Mouse (Mus musculus) hindbrain, embryonic 15.5 days (tissue): ENCODE results near the gene Mras. TPM values are rescaled to one million over a fixed set of nuclear protein-coding genes. Genes with fewer than 3 reads are reported as not detected.
A peak's percentile ranks its signal among the peaks of the same experiment; 100 is the strongest.

ENCODE experiments used
- ATAC-seq: fragments of 200-750 bp; cut with Nextera tagmentation; 2 replicates; pipeline ENCODE4 v1.8.0; 2017; ENCODE audit warnings: low read depth, moderate number of reproducible peaks, moderate TSS enrichment; ENCODE audit not compliant: low FRiP score
- H3K27ac ChIP-seq: fragments of 300-500 bp; sonication (generic); replicated peaks from 2 replicates; pipeline ENCODE4 v1.5.1; 2015; ENCODE audit warnings: mild to moderate bottlenecking, inconsistent platforms
- H3K27me3 ChIP-seq: fragments of 300-500 bp; sonication (generic); 2 replicates; pipeline ENCODE4 v1.6.1; 2015; ENCODE audit warnings: control low read depth, inconsistent platforms
- H3K36me3 ChIP-seq: fragments of 300-500 bp; sonication (generic); 2 replicates; pipeline ENCODE4 v1.6.1; 2015; ENCODE audit warnings: control low read depth, inconsistent platforms
- H3K4me1 ChIP-seq: fragments of 300-500 bp; sonication (generic); replicated peaks from 2 replicates; pipeline ENCODE4 v1.6.1; 2015; ENCODE audit warnings: control low read depth, inconsistent platforms
- H3K4me2 ChIP-seq: fragments of 300-500 bp; sonication (generic); 2 replicates; pipeline ENCODE4 v1.6.1; 2015; ENCODE audit warnings: moderate library complexity, mild to moderate bottlenecking, inconsistent platforms
- H3K4me3 ChIP-seq: fragments of 300-500 bp; sonication (generic); 2 replicates; pipeline ENCODE4 v1.5.1; 2015; ENCODE audit warnings: mild to moderate bottlenecking, inconsistent platforms
- H3K9ac ChIP-seq: fragments of 300-500 bp; sonication (generic); 2 replicates; pipeline ENCODE4 v1.6.1; 2015; ENCODE audit warnings: inconsistent platforms
- H3K9me3 ChIP-seq: fragments of 300-500 bp; sonication (generic); 2 replicates; pipeline ENCODE4 v1.6.1; 2016; ENCODE audit warnings: control low read depth, inconsistent platforms
- WGBS: fragments of 180-500 bp; shearing (Covaris S2); methylation state at CpG from one replicate; pipeline ENCODE4 v1.1.7; 2015; 5-methylcytosine and 5-hydroxymethylcytosine counted together
- polyA plus RNA-seq: library from polyadenylated mRNA; unstranded; fragments of >200 nt; fragmentation: Nextera tagmentation; extraction: Ambion mirVana; gene quantifications from 2 replicates; pipeline ENCODE4 v1.2.1, GENCODE M21; 2015

Gene Mras
- polyA plus RNA-seq, 1 experiment from 2014 or later = 53.8 TPM

GRCm38 (mm10) chr9:99424574-99424863 lies 12.7 kb downstream of the Mras start:
- WGBS = 77% methylated on average over 4 of the region's 4 CpGs
- no peak overlapping the region for H3K27ac ChIP-seq
- no peak overlapping the region for H3K9ac ChIP-seq
- H3K4me2 ChIP-seq = no peak overlapping the region
- no peaks in the 10 kb centered on the region for H3K9me3 ChIP-seq
- ATAC-seq = no peak
- no peak overlapping the region for H3K4me3 ChIP-seq
- no peaks in the 10 kb centered on the region for H3K27me3 ChIP-seq
- H3K4me1 ChIP-seq = peaks cover 39% of the 10 kb centered on the region
- H3K36me3 ChIP-seq = no peaks in the 10 kb centered on the region

GRCm38 (mm10) chr9:99423692-99424573 lies 13.2 kb downstream of the Mras start:
- 0 out of 2 replicates have a peak, but pooled peaks have one; percentile 9 for ATAC-seq
- Histone ChIP-seq H3K9ac (no peak overlapping the region), H3K27me3 (no peaks in the 10 kb centered on the region), H3K4me2 (no peak overlapping the region), H3K9me3 (no peaks in the 10 kb centered on the region), H3K27ac (no peak overlapping the region), H3K4me1 (peaks cover 40% of the 10 kb centered on the region), H3K4me3 (no peak overlapping the region), H3K36me3 (no peaks in the 10 kb centered on the region)
- WGBS = 81% methylated on average over 9 of the region's 9 CpGs

- ATAC-seq = no peak
- Histone ChIP-seq H3K9ac (no peak overlapping the region), H3K27ac (no peak overlapping the region), H3K27me3 (no peaks in the 10 kb centered on the region), H3K9me3 (no peaks in the 10 kb centered on the region), H3K4me2 (no peak overlapping the region), H3K36me3 (no peaks in the 10 kb centered on the region), H3K4me3 (no peak overlapping the region), H3K4me1 (peaks cover 46% of the 10 kb centered on the region)
- 81% methylated on average over 3 of the region's 3 CpGs for WGBS
These were observed 15.3 kb downstream of the Mras start for GRCm38 (mm10) chr9:99421914-99422313.

DNA sequence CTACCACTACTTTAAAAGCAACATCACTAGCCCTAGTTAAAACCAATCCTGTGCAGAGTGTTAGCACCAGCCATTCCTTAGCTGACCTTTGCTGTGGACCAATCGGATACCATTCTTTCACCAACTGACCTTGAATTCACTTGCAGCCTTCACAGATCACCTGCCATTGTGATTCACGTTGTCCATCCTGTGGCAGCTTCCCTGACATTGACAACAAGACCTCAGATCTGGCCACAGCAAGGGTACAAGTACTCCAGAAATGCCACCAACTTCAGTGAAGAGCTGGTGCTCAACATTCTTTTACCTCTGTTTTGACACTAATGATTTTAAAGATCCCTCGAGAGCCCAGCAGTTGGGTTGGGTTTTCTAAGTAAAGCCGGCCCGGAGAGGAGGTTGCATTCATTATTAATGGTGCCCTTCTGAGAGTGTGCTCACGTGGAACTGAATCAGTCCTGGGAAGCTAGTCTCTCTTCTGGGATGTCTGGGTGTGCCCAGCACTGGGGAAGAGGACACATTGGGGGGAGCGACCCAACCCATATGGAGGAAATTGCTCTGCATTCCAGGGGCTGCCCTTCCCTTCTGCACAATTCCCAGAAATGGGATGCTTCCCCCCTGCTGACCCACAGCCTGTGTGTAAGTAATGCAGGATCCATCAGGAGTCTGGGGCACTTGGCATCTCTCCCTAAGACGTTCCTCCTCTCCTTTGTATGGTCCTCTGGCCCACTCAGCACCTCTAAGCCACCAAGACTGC lies 17.1 kb downstream of the Mras start:
- WGBS = 72% methylated on average over 8 of the region's 8 CpGs
- Histone ChIP-seq H3K4me2 (no peak overlapping the region), H3K27ac (no peak overlapping the region)

DNA sequence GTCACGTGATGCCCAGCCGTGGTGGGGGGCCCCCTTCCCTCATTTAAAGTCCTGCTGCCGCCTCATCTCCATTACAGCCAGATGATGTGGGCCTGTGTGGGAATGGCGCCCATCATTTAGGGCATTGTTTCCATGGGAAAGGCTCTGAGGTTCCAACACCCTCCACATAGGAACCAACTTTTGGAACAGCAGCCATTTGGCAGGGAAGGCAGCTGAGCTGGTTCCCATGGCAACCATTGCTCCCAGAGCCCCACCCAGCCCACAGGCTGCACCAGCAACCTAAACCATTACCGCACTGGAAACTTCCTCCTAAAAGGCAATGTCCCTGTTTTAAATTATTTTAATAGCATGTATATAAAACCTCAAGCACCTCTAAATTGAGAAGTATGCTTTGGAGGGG lies 18.8 kb downstream of the Mras start:
- Histone ChIP-seq H3K9me3 (no peaks in the 10 kb centered on the region), H3K4me1 (peaks cover 41% of the 10 kb centered on the region), H3K27ac (peak overlapping the region; percentile 54), H3K4me2 (peak overlapping the region; percentile 12; the same call in 1 of the 2 replicates), H3K36me3 (no peaks in the 10 kb centered on the region), H3K4me3 (no peak overlapping the region), H3K27me3 (no peaks in the 10 kb centered on the region), H3K9ac (no peak overlapping the region)
- WGBS = 46% methylated on average over 5 of the region's 5 CpGs
- ATAC-seq = peak; percentile 72

More for the DNA sequence above, 17.1 kb downstream of the Mras start:
- no peaks in the 10 kb centered on the region for H3K36me3 ChIP-seq
- no peak for ATAC-seq
- no peaks in the 10 kb centered on the region for H3K9me3 ChIP-seq
- H3K9ac ChIP-seq = no peak overlapping the region
- H3K4me3 ChIP-seq = no peak overlapping the region
- no peaks in the 10 kb centered on the region for H3K27me3 ChIP-seq
- H3K4me1 ChIP-seq = peaks cover 58% of the 10 kb centered on the region

GRCm38 (mm10) chr9:99417288-99417846 lies 19.8 kb downstream of the Mras start:
- Histone ChIP-seq H3K9ac (no peak overlapping the region), H3K4me2 (no peak overlapping the region), H3K27me3 (no peaks in the 10 kb centered on the region), H3K4me3 (no peak overlapping the region), H3K9me3 (no peaks in the 10 kb centered on the region), H3K4me1 (peaks cover 40% of the 10 kb centered on the region), H3K27ac (peak overlapping the region; percentile 54), H3K36me3 (no peaks in the 10 kb centered on the region)
- ATAC-seq = peak; percentile 75
- 50% methylated on average over 4 of the region's 4 CpGs for WGBS

DNA sequence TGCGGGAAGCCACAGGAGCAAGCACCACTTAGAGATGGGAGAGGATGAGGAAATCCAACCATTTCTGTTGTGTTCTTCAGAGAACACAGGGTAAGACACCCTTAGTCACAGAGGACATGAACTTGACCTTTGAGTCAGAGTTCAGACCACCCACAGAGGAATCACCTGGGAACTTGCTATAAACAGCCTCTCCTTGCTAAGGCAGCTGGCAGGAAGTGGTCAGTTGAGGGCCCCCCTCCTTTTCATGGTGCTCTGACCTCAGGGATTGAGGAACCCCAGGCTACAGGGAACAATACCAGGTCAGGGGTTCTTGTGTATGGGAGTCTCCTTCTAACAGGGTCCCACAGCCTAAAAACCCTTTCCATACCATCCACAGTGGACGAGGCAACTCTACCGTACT lies 20.4 kb downstream of the Mras start:
- Histone ChIP-seq H3K9me3 (no peaks in the 10 kb centered on the region), H3K27ac (peak overlapping the region; percentile 54), H3K36me3 (no peaks in the 10 kb centered on the region), H3K4me2 (no peak overlapping the region), H3K4me1 (peaks cover 40% of the 10 kb centered on the region), H3K27me3 (no peaks in the 10 kb centered on the region), H3K4me3 (no peak overlapping the region), H3K9ac (no peak overlapping the region)
- no peak for ATAC-seq
- 89% methylated on average over 3 of the region's 3 CpGs for WGBS

DNA sequence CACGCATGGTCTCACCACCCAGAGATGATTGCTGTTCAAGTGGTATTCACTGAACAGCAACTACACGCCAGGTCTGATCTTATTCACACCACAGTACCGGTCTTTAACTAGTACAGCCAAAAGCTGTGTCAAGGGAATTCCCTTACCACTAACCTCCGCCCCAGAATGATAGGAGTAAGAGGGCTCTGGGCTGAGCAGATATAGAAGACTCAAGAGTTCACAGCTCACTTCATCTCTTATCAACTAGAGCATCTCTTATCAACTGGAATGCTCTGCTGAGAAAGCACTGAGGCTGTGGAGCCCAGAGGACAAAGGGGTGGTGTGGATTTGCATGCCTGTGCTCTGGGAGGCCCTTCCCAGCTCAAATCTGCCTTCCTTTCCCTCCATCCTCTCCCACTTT lies 25.4 kb downstream of the Mras start:
- Histone ChIP-seq H3K9ac (no peak overlapping the region), H3K27me3 (no peaks in the 10 kb centered on the region), H3K36me3 (no peaks in the 10 kb centered on the region), H3K27ac (no peak overlapping the region), H3K4me1 (peaks cover 16% of the 10 kb centered on the region), H3K9me3 (no peaks in the 10 kb centered on the region), H3K4me2 (no peak overlapping the region), H3K4me3 (no peak overlapping the region)
- ATAC-seq = no peak
- 96% methylated on average over 4 of the region's 4 CpGs for WGBS

DNA sequence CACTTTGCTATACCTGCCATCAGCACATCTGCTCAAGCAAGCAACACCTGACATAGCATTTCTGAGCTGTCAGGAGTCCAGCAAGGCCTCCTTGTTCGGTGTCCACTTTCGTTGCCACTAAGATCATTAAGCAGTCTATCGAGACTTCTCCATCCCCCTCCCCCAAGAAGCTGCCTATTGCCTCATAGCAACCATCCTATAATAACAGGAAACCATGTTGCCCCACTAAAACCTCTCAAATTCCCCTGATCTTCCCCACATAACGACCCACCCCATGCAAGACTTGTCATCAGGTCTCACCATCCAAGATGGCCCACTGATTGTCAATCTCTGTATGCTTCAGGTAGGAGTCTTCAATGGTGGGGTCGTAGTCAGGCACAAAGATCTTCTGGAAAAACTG lies 26.1 kb downstream of the Mras start:
- no peaks in the 10 kb centered on the region for H3K27me3 ChIP-seq
- H3K9ac ChIP-seq = no peak overlapping the region
- H3K4me2 ChIP-seq = no peak overlapping the region
- no peak overlapping the region for H3K4me3 ChIP-seq
- H3K36me3 ChIP-seq = no peaks in the 10 kb centered on the region
- H3K27ac ChIP-seq = no peak overlapping the region
- peaks cover 9% of the 10 kb centered on the region for H3K4me1 ChIP-seq
- no peaks in the 10 kb centered on the region for H3K9me3 ChIP-seq
- WGBS = 93% methylated on average over 5 of the region's 5 CpGs
- no peak for ATAC-seq

DNA sequence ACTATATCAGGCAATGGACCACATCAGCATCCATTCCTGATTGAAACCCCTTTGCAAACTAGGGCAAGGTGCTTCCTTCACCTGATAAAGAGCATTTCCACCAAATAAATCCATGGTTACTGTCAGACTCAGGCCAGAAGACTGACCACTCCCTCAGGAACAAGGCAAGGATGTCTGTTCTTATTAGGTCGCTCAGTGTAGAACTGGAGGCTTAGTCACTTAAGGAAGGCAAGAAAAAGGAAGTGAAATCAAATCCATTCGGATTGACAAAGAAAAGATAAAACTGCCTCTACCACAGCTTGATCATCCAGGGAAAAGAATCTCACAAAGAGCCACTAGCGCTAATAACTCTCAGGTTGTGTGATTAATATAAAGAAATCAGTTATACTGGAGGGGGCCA lies 27.9 kb downstream of the Mras start:
- no peak for ATAC-seq
- Histone ChIP-seq H3K4me3 (no peak overlapping the region), H3K4me2 (no peak overlapping the region), H3K27ac (no peak overlapping the region), H3K4me1 (no peaks in the 10 kb centered on the region), H3K9ac (no peak overlapping the region), H3K27me3 (no peaks in the 10 kb centered on the region), H3K9me3 (no peaks in the 10 kb centered on the region), H3K36me3 (no peaks in the 10 kb centered on the region)
- 68% methylated on average over 3 of the region's 3 CpGs for WGBS

- Histone ChIP-seq H3K4me3 (no peak overlapping the region), H3K4me1 (peaks cover 13% of the 10 kb centered on the region), H3K9me3 (no peaks in the 10 kb centered on the region), H3K27ac (peak overlapping the region; percentile 53), H3K36me3 (0 out of 2 replicates have a peak, but pooled peaks cover 3% of the 10 kb centered on the region), H3K9ac (no peak overlapping the region), H3K4me2 (no peak overlapping the region), H3K27me3 (no peaks in the 10 kb centered on the region)
- ATAC-seq = peak; percentile 78
- 75% methylated on average over 9 of the region's 9 CpGs for WGBS
These were observed 35.8 kb downstream of the Mras start for GRCm38 (mm10) chr9:99401288-99401974.

DNA sequence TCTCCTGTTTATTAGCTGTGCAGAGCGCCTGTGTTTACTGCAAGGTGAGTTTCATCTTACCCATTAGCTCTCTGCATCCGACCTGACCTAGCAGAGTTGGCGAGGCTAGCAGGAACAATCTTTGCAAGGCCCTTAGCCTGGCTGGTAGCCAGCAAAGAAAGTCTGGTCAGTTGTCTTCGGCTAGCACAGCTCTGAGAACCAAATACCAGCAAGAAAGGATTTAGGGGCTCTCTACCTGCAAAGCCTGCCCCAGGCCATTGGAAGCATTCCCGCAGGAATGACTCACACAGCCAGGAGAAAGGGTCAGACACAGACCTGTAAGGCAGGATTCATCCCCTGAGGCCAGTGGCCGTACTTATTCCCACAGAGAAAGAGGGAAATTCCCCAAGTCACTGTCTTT lies 36.4 kb downstream of the Mras start:
- H3K27me3 ChIP-seq = no peaks in the 10 kb centered on the region
- peaks cover 13% of the 10 kb centered on the region for H3K4me1 ChIP-seq
- no peak overlapping the region for H3K4me3 ChIP-seq
- 82% methylated on average over 6 of the region's 6 CpGs for WGBS
- ATAC-seq = no peak
- 0 out of 2 replicates have a peak, but pooled peaks cover 3% of the 10 kb centered on the region for H3K36me3 ChIP-seq
- H3K4me2 ChIP-seq = no peak overlapping the region
- peak overlapping the region; percentile 53 for H3K27ac ChIP-seq
- H3K9me3 ChIP-seq = no peaks in the 10 kb centered on the region
- H3K9ac ChIP-seq = no peak overlapping the region
